Mouse (Mus musculus) mammary gland, adult 2 months (tissue): ENCODE measurements around the gene Tfrc. TPM values are rescaled to one million over a fixed set of nuclear protein-coding genes. Genes with fewer than 3 reads are reported as not detected.

Source experiments
- polyA plus RNA-seq: library from polyadenylated mRNA; depleted of rRNA; stranded (reverse); fragments of >200 nt; gene quantifications from 2 replicates; pipeline ENCODE4 v1.2.3, GENCODE M21; 2012; ENCODE audit warnings: low replicate concordance; rRNA removed

The Tfrc gene
- 3.8 and 12.2 TPM in 2 replicates for polyA plus RNA-seq

DNA sequence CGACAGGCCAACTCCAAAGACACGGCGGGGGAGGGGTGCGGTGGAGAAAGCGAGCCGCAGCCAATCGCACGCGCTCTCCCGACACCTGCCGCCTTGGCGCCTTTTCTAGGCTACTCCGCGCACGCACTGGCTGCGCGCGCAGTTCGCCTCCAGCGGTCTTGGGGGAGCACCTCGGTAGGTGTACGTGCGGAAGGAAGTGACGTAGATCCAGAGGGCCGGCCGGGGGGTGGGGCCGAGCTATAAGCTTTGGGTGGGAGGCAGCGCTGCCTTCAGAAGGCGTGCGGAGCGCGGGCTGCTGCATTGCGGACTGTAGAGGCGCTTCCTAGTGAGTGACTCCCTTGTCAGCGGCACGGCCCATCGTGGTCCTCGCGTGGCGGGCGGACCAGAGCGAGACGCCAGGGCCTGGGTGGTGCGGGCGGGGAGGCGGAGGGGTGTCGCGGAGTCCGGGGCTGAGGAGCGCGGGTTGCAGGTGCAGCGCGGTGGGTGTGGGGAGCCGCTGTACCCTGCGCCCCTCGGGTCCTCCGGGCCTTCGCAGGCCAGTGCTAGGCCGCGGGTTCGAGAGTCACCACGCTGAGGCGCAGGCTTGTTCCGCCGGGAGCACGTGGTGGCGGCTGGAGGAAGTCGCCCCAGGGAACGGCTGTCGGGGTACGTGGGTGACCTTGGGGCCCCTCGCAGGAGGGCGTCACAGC is at the start of gene Tfrc:
Tfrc (plus strand) TSS at position 209 of the 689 bp plus-strand sequence.

DNA sequence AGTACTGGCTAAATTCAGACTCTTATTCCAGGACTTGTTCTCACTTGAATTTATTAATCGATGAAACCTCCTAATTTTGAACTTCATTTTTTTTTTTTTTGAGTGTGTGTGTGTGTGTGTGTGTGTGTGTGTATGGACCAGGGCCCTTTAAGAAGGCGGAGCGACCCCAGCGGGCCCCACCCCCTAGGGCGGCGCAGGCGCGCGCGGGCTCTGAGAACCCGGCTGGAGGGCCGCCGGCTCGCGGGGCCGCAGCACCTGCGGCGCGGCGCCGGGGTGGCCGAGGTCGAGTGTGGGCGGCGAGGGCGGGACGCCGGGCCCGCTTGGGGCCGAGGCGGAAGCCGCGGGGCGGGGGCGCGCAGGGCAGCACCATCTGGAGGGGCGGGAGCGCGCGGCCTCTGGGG is 34.9 kb downstream of the Tfrc start, which contains the start of gene Tnk2:
Tnk2 (plus strand) TSS at position 214 of the 401 bp plus-strand sequence.

Other genes starting within 250 kb of the Tfrc start
- gene Tm4sf19, start 208.4 kb upstream of the Tfrc start, polyA plus RNA-seq, result 0.20 TPM in 1 of 2 replicates, not detected in the other
- gene Tctex1d2, start 189.2 kb upstream of the Tfrc start, polyA plus RNA-seq, result 2.2 and 4.4 TPM in 2 replicates
- gene Pcyt1a, start 178.0 kb upstream of the Tfrc start, polyA plus RNA-seq, result 23.3 and 36.9 TPM in 2 replicates
- not detected in 2 replicates for gene Slc51a, start 121.0 kb upstream of the Tfrc start, polyA plus RNA-seq
- not detected in 2 replicates for gene Zdhhc19, start 112.7 kb upstream of the Tfrc start, polyA plus RNA-seq
- gene Tnk2, start 35.0 kb downstream of the Tfrc start, polyA plus RNA-seq, result 159 and 240 TPM in 2 replicates
- 0.08 and 0.27 TPM in 2 replicates for gene Muc4, start 127.0 kb downstream of the Tfrc start, polyA plus RNA-seq
- gene Muc20, start 188.5 kb downstream of the Tfrc start, polyA plus RNA-seq, result 2.2 and 4.5 TPM in 2 replicates
- gene Smbd1, start 201.6 kb downstream of the Tfrc start, polyA plus RNA-seq, result not detected in 2 replicates